Mouse (Mus musculus) limb, embryonic 11.5 days (tissue): ENCODE data around the gene Arhgap36. TPM values are rescaled to one million over a fixed set of nuclear protein-coding genes. Genes with fewer than 3 reads are reported as not detected.

Source experiments
- polyA plus RNA-seq: library from polyadenylated mRNA; unstranded; fragments of >200 nt; fragmentation: Nextera tagmentation; extraction: Ambion mirVana; gene quantifications from 2 replicates; pipeline ENCODE4 v1.2.1, GENCODE M21; 2014

The Arhgap36 gene
- polyA plus RNA-seq, 1 experiment from 2014 or later = 0.67 TPM

Other genes starting within 250 kb of the Arhgap36 start
- gene Enox2, start 175.7 kb upstream of the Arhgap36 start, polyA plus RNA-seq = 5.3 and 5.8 TPM in 2 replicates
- gene Olfr1320, start 208.4 kb downstream of the Arhgap36 start, polyA plus RNA-seq = not detected in 2 replicates